Mouse (Mus musculus) neural tube, embryonic 12.5 days (tissue): ENCODE measurements around the gene Cnot6l. TPM values are rescaled to one million over a fixed set of nuclear protein-coding genes. Genes with fewer than 3 reads are reported as not detected.

Experiments
- ATAC-seq: fragments of 200-750 bp; cut with Nextera tagmentation; 2 replicates; pipeline ENCODE4 v1.8.0; 2017; ENCODE audit warnings: low read depth, mild to moderate bottlenecking, moderate TSS enrichment, moderate library complexity; ENCODE audit not compliant: low FRiP score
- H3K27ac ChIP-seq: fragments of 300-500 bp; sonication (generic); 2 replicates; pipeline ENCODE4 v1.5.1; 2016
- H3K27me3 ChIP-seq: fragments of 300-500 bp; sonication (generic); replicated peaks from 2 replicates; pipeline ENCODE4 v1.6.1; 2016; ENCODE audit warnings: mild to moderate bottlenecking
- H3K36me3 ChIP-seq: fragments of 300-500 bp; sonication (generic); 2 replicates; pipeline ENCODE4 v1.6.1; 2016; ENCODE audit warnings: mild to moderate bottlenecking
- H3K4me1 ChIP-seq: fragments of 300-500 bp; sonication (generic); 2 replicates; pipeline ENCODE4 v1.6.1; 2016
- H3K4me2 ChIP-seq: fragments of 300-500 bp; sonication (generic); replicated peaks from 2 replicates; pipeline ENCODE4 v1.6.1; 2016; ENCODE audit warnings: mild to moderate bottlenecking
- H3K4me3 ChIP-seq: fragments of 300-500 bp; sonication (generic); 2 replicates; pipeline ENCODE4 v1.5.1; 2016
- H3K9ac ChIP-seq: fragments of 300-500 bp; sonication (generic); 2 replicates; pipeline ENCODE4 v1.6.1; 2016; ENCODE audit warnings: mild to moderate bottlenecking
- H3K9me3 ChIP-seq: fragments of 300-500 bp; sonication (generic); 2 replicates; pipeline ENCODE4 v1.6.1; 2016; ENCODE audit warnings: mild to moderate bottlenecking
- WGBS: fragments of 180-500 bp; shearing (Covaris S2); methylation state at CpG from one replicate; pipeline ENCODE4 v1.1.7; 2016; 5-methylcytosine and 5-hydroxymethylcytosine counted together
- polyA plus RNA-seq: library from polyadenylated mRNA; unstranded; fragments of >200 nt; fragmentation: Nextera tagmentation; extraction: Ambion mirVana; gene quantifications from 2 replicates; pipeline ENCODE4 v1.2.1, GENCODE M21; 2016

Gene Cnot6l
- polyA plus RNA-seq, 1 experiment from 2014 or later = 12.3 TPM

DNA sequence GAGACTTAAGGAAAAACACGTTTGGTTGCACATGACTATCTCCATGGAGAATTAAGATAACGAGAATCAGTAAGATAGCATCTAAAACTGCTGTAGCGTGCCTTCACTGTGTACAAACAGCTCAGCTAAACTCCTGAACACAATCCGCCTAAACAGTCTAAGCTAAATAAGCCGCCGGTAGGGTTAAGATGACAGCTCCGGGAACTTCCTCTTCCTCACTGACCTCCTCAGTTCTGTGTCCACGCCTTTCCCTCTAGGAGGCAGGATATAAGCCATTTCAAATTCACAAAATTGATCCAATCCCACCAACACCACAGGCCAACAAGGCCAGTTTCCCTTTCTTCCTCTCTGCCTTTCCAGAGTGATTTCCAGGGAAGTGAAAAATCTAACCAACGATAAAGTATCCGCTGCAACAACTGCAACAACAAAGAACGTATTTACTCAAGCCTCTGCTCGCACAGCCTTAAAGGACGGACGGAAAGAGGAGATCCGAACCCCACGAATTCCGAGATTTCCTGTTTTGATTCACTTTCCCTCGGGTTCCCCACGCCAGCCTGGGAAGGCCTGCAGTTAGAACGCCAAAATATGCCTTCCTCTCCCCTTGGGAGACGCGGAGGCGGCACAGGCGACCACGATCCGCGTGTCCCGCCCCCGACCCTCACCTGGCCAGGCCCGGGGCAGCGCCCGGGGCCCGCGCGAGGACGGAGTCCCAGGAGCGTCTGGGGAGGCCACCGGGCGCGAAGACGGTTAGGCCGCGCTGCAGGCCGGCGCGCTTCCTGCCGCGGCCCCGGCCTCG is 3.3 kb downstream of the Cnot6l start:
- Histone ChIP-seq H3K4me2 (peak overlapping the region; percentile 77), H3K27me3 (no peaks in the 10 kb centered on the region), H3K27ac (peak overlapping the region; percentile 98), H3K4me3 (peak overlapping the region; percentile 94), H3K9ac (peak overlapping the region; percentile 98), H3K36me3 (no peaks in the 10 kb centered on the region), H3K9me3 (no peaks in the 10 kb centered on the region), H3K4me1 (peaks cover 11% of the 10 kb centered on the region)
- under 1% methylated on average over 50 of the region's 50 CpGs for WGBS
- peak; percentile 7; the same call in 1 of the 2 replicates for ATAC-seq

DNA sequence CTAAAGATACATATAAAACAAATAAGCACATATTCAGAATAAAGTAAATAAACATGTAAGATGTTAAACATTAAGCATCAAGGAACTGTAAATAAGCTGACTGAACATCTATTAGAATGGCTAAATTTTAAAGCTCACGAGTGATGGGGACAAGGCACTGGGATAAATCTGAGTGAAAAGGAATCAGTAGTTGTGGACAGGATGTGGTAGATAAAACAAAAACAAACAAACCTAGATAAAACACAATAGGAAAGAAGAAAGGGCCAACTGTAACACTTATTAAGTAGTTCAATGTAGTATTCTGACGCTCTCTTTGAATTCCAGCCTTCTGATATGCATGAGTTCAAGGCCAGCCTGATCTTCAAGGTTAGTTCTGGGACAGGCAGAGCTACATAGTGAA is 21.6 kb downstream of the Cnot6l start:
- Histone ChIP-seq H3K9ac (no peak overlapping the region), H3K9me3 (no peaks in the 10 kb centered on the region), H3K4me2 (no peak overlapping the region), H3K4me1 (no peaks in the 10 kb centered on the region), H3K36me3 (no peaks in the 10 kb centered on the region), H3K4me3 (no peak overlapping the region), H3K27me3 (no peaks in the 10 kb centered on the region), H3K27ac (no peak overlapping the region)
- no peak for ATAC-seq
- whole genome bisulfite sequencing = 87% methylated on average over 2 of the region's 2 CpGs

DNA sequence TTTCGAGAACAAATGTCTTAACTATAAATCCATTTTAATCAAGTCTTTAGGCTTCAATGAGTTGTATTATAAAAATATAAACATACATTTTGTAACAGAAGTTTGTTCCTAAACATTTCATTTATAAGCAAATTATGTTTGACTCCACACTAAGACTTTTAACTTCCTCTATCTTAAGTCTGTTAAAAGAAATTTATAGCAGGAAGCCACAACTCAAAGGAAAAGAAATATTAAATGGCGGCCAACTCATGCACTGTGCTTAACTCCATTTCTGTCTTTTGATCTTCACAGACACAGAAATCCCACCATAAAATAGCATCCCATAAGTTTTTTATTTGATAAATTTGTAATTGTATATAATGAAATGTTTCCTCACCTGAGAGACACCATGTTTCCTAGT is 33.3 kb downstream of the Cnot6l start:
- Histone ChIP-seq H3K36me3 (0 out of 2 replicates have a peak, but pooled peaks cover 3% of the 10 kb centered on the region), H3K9ac (no peak overlapping the region), H3K9me3 (no peaks in the 10 kb centered on the region), H3K27me3 (no peaks in the 10 kb centered on the region), H3K4me1 (no peaks in the 10 kb centered on the region), H3K4me2 (no peak overlapping the region), H3K27ac (no peak overlapping the region), H3K4me3 (no peak overlapping the region)
- ATAC-seq = no peak
- WGBS = 95% methylated on average over 2 of the region's 2 CpGs

DNA sequence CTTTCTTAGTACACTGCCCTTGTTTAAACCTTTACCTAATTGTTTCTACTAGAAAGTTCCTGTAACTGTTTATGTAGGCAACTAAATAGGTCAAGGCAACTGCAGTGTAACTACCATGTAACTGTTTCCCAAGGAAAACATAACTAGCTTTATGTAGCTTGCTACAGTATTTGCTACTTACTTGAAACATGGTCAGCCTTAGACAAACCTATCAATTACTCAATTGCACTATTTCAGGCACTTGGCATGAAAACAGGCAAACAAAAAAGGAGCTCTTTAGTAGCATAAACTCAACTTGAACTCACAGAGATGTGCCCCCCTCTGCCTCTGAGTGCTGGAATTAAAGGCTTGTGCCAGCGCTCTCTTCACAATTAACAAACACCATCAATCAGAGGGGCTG is 37.1 kb downstream of the Cnot6l start:
- ATAC-seq = no peak
- Histone ChIP-seq H3K4me3 (no peak overlapping the region), H3K27ac (no peak overlapping the region), H3K9ac (no peak overlapping the region), H3K4me1 (no peaks in the 10 kb centered on the region), H3K4me2 (no peak overlapping the region), H3K27me3 (no peaks in the 10 kb centered on the region), H3K36me3 (0 out of 2 replicates have a peak, but pooled peaks cover 3% of the 10 kb centered on the region), H3K9me3 (no peaks in the 10 kb centered on the region)
- WGBS = 78% methylated on average over 1 of the region's 1 CpGs

DNA sequence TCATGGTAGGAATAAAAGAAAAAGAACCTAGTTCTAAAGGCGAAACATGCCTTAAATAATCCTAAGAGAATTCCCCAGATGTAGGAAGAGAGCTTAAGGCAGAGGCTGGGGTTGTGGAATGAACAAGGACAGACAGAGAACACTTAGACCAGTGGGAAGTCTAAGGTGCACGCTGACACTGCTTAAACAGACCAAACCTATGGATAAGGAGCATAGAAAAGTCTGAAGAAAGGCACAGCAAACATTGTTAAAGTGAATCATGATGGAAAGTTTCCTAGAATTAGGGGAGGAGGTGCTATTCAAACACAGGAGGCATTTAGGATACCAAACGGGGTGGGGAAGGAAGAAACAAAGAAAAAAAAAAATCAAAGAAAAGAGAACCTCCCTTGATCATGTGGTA is 49.0 kb downstream of the Cnot6l start:
- WGBS = 75% methylated on average over 3 of the region's 3 CpGs
- ATAC-seq = no peak
- Histone ChIP-seq H3K4me3 (no peak overlapping the region), H3K27me3 (no peaks in the 10 kb centered on the region), H3K9me3 (no peaks in the 10 kb centered on the region), H3K36me3 (peaks cover 4% of the 10 kb centered on the region; the same call in 1 of the 2 replicates), H3K4me2 (no peak overlapping the region), H3K9ac (no peak overlapping the region), H3K4me1 (no peaks in the 10 kb centered on the region), H3K27ac (no peak overlapping the region)

DNA sequence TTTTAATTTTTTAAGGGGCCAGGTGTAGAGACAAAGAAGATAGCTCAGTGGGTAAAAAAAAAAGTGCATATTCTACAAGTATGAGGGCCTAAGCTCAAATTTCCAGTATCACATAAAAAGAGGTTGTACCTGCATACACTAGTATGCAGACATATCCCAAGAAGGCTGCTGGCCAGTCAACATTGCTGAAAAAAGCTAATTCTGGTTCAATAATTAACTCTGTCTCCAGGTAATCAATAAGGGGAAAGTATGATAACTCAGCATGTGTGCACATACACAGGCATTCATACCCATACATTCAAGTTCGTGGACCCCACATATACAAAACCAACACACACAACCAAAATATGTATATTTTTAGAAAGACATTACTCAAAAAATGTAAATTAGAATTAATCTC is 59.3 kb downstream of the Cnot6l start:
- Histone ChIP-seq H3K27me3 (no peaks in the 10 kb centered on the region), H3K4me2 (no peak overlapping the region), H3K27ac (no peak overlapping the region), H3K9ac (no peak overlapping the region), H3K9me3 (no peaks in the 10 kb centered on the region), H3K4me3 (no peak overlapping the region), H3K36me3 (peaks cover 6% of the 10 kb centered on the region; the same call in 1 of the 2 replicates), H3K4me1 (no peaks in the 10 kb centered on the region)
- 100% methylated on average over 1 of the region's 1 CpGs for WGBS
- no peak for ATAC-seq

DNA sequence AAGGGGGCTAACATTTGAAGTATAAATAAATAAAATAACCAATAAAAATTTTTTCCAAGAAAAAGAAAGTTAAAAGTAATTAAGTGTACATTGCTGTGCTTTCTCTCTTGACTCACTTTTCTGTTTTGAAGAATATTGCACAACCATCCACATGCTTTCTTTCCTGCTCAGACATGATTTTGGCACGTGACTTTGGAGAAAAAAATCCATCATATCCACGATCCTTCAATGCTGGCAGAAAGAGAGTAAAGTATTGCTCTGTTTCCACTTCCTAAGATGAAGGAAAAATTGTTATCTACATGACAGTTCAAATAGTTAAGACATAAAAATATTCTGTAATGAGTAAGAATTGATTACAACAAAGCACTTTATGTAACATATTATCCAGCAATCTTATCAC is 72.5 kb downstream of the Cnot6l start:
- H3K27ac ChIP-seq = no peak overlapping the region
- H3K27me3 ChIP-seq = no peaks in the 10 kb centered on the region
- H3K4me3 ChIP-seq = no peak overlapping the region
- no peaks in the 10 kb centered on the region for H3K9me3 ChIP-seq
- no peaks in the 10 kb centered on the region for H3K4me1 ChIP-seq
- no peak overlapping the region for H3K9ac ChIP-seq
- ATAC-seq = no peak
- peaks cover 6% of the 10 kb centered on the region for H3K36me3 ChIP-seq
- H3K4me2 ChIP-seq = no peak overlapping the region
- 92% methylated on average over 2 of the region's 2 CpGs for WGBS

DNA sequence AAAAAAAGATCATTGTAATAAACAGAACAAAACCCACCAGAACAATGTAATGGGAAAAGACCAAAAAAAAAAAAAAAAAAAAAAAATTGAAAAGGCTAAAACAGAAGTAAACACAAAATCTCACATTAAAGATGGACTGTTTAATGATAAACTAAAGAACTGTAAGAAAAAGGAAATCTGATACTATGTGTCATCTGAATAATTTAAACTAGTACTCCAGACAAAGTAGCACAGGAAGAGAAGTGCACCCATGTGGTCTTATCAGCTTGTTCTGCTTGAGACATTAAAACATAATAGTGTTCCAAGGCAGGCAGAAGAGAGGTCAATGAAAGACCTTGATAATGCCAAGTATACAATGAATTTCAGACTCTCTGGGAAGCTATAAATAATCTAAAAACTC is 78.6 kb downstream of the Cnot6l start:
- Histone ChIP-seq H3K9ac (no peak overlapping the region), H3K27ac (no peak overlapping the region), H3K9me3 (no peaks in the 10 kb centered on the region), H3K4me2 (no peak overlapping the region), H3K4me3 (no peak overlapping the region), H3K36me3 (peaks cover 8% of the 10 kb centered on the region; the same call in 1 of the 2 replicates), H3K27me3 (no peaks in the 10 kb centered on the region), H3K4me1 (no peaks in the 10 kb centered on the region)
- ATAC-seq = no peak

DNA sequence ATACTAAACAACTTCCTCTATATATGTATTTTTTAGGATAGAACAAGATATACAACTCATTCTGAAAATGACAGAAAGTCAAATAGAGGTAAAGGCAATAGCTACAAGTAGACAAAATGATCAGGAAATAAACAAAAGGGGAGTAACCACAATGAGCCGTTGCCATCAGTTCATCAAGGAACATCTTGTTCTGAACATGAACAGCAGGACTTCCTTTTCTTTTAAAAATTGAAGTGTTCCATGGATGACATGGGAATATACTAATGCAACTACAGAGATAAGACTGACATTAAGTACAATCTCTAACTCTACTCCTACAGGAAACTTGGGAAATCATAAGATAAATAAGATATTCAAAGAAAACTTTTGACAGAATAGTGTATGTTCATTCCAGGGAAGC is 84.9 kb downstream of the Cnot6l start:
- no peaks in the 10 kb centered on the region for H3K9me3 ChIP-seq
- no peak overlapping the region for H3K27ac ChIP-seq
- peaks cover 18% of the 10 kb centered on the region for H3K36me3 ChIP-seq
- 82% methylated on average over 1 of the region's 1 CpGs for WGBS
- H3K27me3 ChIP-seq = no peaks in the 10 kb centered on the region
- no peak overlapping the region for H3K4me3 ChIP-seq
- no peak overlapping the region for H3K4me2 ChIP-seq
- no peak overlapping the region for H3K9ac ChIP-seq
- no peak for ATAC-seq
- no peaks in the 10 kb centered on the region for H3K4me1 ChIP-seq

DNA sequence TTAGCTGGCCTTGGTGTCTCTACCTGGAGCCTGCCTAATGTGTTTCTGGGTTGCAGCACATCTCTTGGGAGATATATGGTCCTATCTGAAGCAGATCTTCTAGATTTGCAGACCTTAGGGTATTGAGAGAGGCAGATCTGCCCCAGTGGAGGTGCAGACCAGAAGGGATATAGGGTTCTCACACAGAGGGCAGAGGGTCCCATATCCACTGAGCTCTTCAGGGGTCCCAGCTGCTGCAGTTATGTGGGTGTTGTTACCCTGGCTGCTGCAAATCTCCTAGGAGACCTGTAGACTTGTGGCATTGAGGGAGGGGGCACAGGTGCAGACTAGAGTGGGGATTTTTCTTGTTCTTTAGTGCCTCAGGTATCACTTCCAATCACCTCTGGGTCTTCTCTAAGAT is 98.4 kb downstream of the Cnot6l start:
- Histone ChIP-seq H3K27ac (no peak overlapping the region), H3K4me2 (no peak overlapping the region), H3K36me3 (no peaks in the 10 kb centered on the region), H3K9me3 (no peaks in the 10 kb centered on the region), H3K4me1 (no peaks in the 10 kb centered on the region), H3K27me3 (no peaks in the 10 kb centered on the region), H3K9ac (no peak overlapping the region), H3K4me3 (no peak overlapping the region)
- no peak for ATAC-seq

- ATAC-seq = no peak
- no peaks in the 10 kb centered on the region for H3K36me3 ChIP-seq
- H3K9ac ChIP-seq = no peak overlapping the region
- no peaks in the 10 kb centered on the region for H3K27me3 ChIP-seq
- H3K4me2 ChIP-seq = no peak overlapping the region
- no peaks in the 10 kb centered on the region for H3K9me3 ChIP-seq
- H3K27ac ChIP-seq = no peak overlapping the region
- WGBS = 85% methylated on average over 3 of the region's 3 CpGs
- H3K4me3 ChIP-seq = no peak overlapping the region
- H3K4me1 ChIP-seq = no peaks in the 10 kb centered on the region
Measured at GRCm38 (mm10) chr5:96042492-96042891, 121.5 kb downstream of the Cnot6l start.

GRCm38 (mm10) chr5:96041507-96042104 is 122.4 kb downstream of the Cnot6l start:
- H3K27me3 ChIP-seq = no peaks in the 10 kb centered on the region
- no peak overlapping the region for H3K9ac ChIP-seq
- H3K27ac ChIP-seq = no peak overlapping the region
- WGBS = 85% methylated on average over 7 of the region's 7 CpGs
- H3K36me3 ChIP-seq = no peaks in the 10 kb centered on the region
- no peaks in the 10 kb centered on the region for H3K9me3 ChIP-seq
- no peak for ATAC-seq
- no peaks in the 10 kb centered on the region for H3K4me1 ChIP-seq
- H3K4me3 ChIP-seq = no peak overlapping the region
- no peak overlapping the region for H3K4me2 ChIP-seq
